ENCODE assay signal across 8 mouse cellular contexts in the genomic region with DNA sequence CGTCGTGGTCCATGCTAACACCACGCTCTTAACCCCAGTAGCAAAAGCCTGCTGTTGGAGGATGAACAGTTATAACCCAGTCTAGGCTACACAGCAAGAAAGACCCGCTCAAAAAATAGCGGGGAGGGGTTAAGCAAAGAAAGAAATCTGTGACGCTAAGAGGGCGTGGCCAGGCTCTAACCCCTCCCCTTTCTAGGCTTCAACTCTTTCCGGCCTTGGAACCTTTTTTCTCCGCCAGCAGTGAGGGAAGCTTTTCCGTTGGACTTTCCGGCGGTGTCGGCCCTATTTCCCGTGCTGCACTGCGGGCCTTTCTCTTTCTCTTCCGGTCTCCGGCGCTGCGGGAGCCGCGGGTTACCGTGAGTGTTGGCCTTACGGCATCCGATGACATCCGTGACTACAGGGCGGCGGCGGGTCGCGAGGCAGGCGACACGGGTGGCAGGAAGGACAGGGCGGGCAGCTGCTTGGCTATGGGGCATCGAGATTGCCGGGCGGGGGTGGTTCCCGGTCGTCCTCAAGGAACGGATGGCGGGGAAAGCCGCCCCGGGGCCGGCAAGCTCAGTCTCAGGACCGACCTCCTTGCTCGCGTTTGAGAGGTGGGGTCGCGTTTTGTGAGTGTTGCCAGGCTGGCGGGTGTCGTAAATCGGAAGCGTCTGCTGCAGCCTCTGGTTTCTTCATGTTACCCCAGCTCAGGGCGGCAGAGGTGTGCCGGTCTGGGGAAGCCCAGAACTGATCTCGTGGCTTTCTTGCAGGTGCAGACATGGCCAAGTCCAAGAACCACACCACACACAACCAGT. TPM values are rescaled to one million over a fixed set of nuclear protein-coding genes. Genes with fewer than 3 reads are reported as not detected.
DNase-seq lines count a peak whose midpoint lies in the region; ATAC-seq and TF ChIP-seq lines count a peak whose summit lies in the region.

A gene (plus strand): TSS at position 234 of the 794 bp plus-strand sequence.

- peak within 1 kb of the TSS; percentile 98 for H3K9ac ChIP-seq in kidney, embryonic 15.5 days

- peak within 1 kb of the TSS; percentile 80 for H3K4me2 ChIP-seq in kidney, embryonic 15.5 days

- H3K9me3 ChIP-seq in heart, embryonic 10.5 days: no peaks in the 10 kb centered on the region
- H3K9me3 ChIP-seq in kidney, embryonic 15.5 days (replicated peaks): no peaks in the 10 kb centered on the region

- DNase-seq in A20 (ENCODE audit: low read depth, low spot score): peak; percentile 97
- DNase-seq in heart, embryonic 10.5 days (ENCODE audit: low spot score): peak; percentile 97
- peak; percentile 94 for DNase-seq in liver
- peak; percentile 92 to 95 for DNase-seq in spleen, postnatal 4 days (ENCODE audit: low spot score in 2 of 2)

- TF ChIP-seq POLR2A in bone marrow macrophage, adult 2 months (IDR thresholded peaks at IDR 0.05; ENCODE audit: borderline replicate concordance, low read depth, low read length): no peak; the same call in 1 of the 2 replicates
- peak; percentile 76 for TF ChIP-seq POLR2A in embryonic fibroblast, embryonic 13.5 days (IDR thresholded peaks at IDR 0.05; ENCODE audit: low read depth, low read length)

- WGBS in heart, embryonic 10.5 days: under 1% methylated on average over 55 of the region's 55 CpGs
- under 1% methylated on average over 55 of the region's 55 CpGs for WGBS in kidney, embryonic 15.5 days

- H3K4me1 ChIP-seq in bone marrow macrophage, adult 2 months (ENCODE audit: control insufficient read depth, insufficient read depth, low read length): 0 out of 2 replicates have a peak, but pooled peaks cover 2% of the 10 kb centered on the region
- H3K4me1 ChIP-seq in embryonic fibroblast, embryonic 13.5 days (ENCODE audit: control insufficient read depth, insufficient read depth, low read length): no peaks in the 10 kb centered on the region
- H3K4me1 ChIP-seq in heart, embryonic 10.5 days: peaks cover 37% of the 10 kb centered on the region
- H3K4me1 ChIP-seq in kidney, embryonic 15.5 days: peaks cover 17% of the 10 kb centered on the region

- H3K4me3 ChIP-seq in bone marrow macrophage, adult 2 months (ENCODE audit: insufficient read depth, low read length): peak within 1 kb of the TSS; percentile 100
- H3K4me3 ChIP-seq in embryonic fibroblast, embryonic 13.5 days (ENCODE audit: insufficient read depth, low read length): peak within 1 kb of the TSS; percentile 83
- peak within 1 kb of the TSS; percentile 97 for H3K4me3 ChIP-seq in heart, embryonic 10.5 days
- H3K4me3 ChIP-seq in kidney, embryonic 15.5 days (replicated peaks): peak within 1 kb of the TSS; percentile 93

- no peak for TF ChIP-seq CTCF in bone marrow macrophage, adult 2 months (IDR thresholded peaks at IDR 0.05; ENCODE audit: low read depth, low read length)
- no peak for TF ChIP-seq CTCF in embryonic fibroblast, embryonic 13.5 days (IDR thresholded peaks at IDR 0.05; ENCODE audit: borderline replicate concordance, insufficient read depth, low read length)

- H3K27me3 ChIP-seq in heart, embryonic 10.5 days (ENCODE audit: insufficient read depth, poor library complexity, severe bottlenecking): no peaks in the 10 kb centered on the region
- no peaks in the 10 kb centered on the region for H3K27me3 ChIP-seq in kidney, embryonic 15.5 days

- ATAC-seq in kidney, embryonic 15.5 days (replicated peaks; ENCODE audit: low FRiP score): peak; percentile 91
- ATAC-seq in monocyte, adult 5-6 weeks (replicated peaks; ENCODE audit: insufficient number of reproducible peaks, low FRiP score, low TSS enrichment, poor library complexity, severe bottlenecking): peak; percentile 94

- peak within 1 kb of the TSS; percentile 84 for H3K27ac ChIP-seq in bone marrow macrophage, adult 2 months (ENCODE audit: insufficient read depth, low read depth, low read length)
- H3K27ac ChIP-seq in embryonic fibroblast, embryonic 13.5 days (ENCODE audit: insufficient read depth, low read length): peak within 1 kb of the TSS; percentile 83
- peak within 1 kb of the TSS; percentile 98 for H3K27ac ChIP-seq in heart, embryonic 10.5 days
- peak within 1 kb of the TSS; percentile 97 for H3K27ac ChIP-seq in kidney, embryonic 15.5 days

- peaks cover 40% of the 10 kb centered on the region for H3K36me3 ChIP-seq in heart, embryonic 10.5 days
- peaks cover 40% of the 10 kb centered on the region for H3K36me3 ChIP-seq in kidney, embryonic 15.5 days

RNA-seq across cellular contexts. Expression of the gene that starts here (rescaled TPM):
- polyA plus RNA-seq in bone marrow macrophage, adult 2 months (2012; ENCODE audit: insufficient read depth, insufficient read length, missing spikeins): 299 and 319 TPM in 2 replicates
- polyA plus RNA-seq in embryonic fibroblast, embryonic 13.5 days (2011; ENCODE audit: insufficient read length, low read depth, missing spikeins): 346 and 369 TPM in 2 replicates
- 735 and 862 TPM in 2 replicates for polyA plus RNA-seq in heart, embryonic 10.5 days (2016; fragmentation: Nextera tagmentation; extraction: Ambion mirVana)
- polyA plus RNA-seq in kidney, embryonic 15.5 days (2015; fragmentation: Nextera tagmentation; extraction: Ambion mirVana): 1,077 and 1,119 TPM in 2 replicates
- 521 to 617 TPM (median 563 TPM) in 3 replicates for total RNA-seq in monocyte, adult 5-6 weeks (2017)

Comparison
In these comparisons a context has a peak if more than half of its experiments do, and no peak if none do; other contexts are left out.
1. Peak in every context shown above with its lines: DNase-seq, ATAC-seq, H3K4me3 ChIP-seq and H3K27ac ChIP-seq.